Mouse (Mus musculus) brain, embryonic 18.5 days (tissue): ENCODE results near the gene Gm884.
A peak's percentile ranks its signal among the peaks of the same experiment; 100 is the strongest.

ENCODE experiments used
- DNase-seq: peaks from one replicate; pipeline ENCODE4 v3.0.0-alpha.2; 2012; ENCODE audit warnings: low read depth, low spot score

The Gm884 gene

GRCm38 (mm10) chr11:103621040-103621439, at the start of gene Gm884:
TSS of gene Gm884 (minus strand) at chr11:103621140.
- no peak for DNase-seq

DNA sequence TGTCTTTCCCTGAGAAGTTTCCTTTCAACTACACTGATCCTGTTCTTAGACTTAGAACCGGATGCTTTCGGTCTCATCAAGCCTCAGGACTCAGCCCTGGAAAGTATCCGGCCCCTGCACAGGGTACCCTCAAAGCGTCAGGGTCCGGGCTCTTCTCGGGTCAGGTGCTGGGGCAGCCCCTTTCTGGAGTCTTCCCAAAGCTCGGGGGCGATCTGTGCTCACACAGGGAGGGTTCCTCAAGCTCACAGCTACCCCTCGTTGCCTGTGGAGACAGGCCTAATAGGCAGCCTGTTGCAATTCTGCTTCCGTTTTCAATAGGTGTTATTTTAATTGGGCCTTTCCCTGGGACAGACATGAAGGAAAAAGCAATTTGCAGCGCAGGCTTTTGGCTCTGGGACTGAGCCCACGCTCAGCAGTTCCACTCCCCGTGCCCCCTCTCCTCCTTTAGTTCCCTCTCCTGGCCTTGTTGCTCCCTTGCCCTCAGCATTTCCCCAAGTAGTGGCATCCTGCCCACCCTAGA, 46.0 kb upstream of the Gm884 start:
- DNase-seq: no peak

- DNase-seq: peak; percentile 63
Measured at GRCm38 (mm10) chr11:103666181-103666906, 45.4 kb upstream of the Gm884 start.

DNA sequence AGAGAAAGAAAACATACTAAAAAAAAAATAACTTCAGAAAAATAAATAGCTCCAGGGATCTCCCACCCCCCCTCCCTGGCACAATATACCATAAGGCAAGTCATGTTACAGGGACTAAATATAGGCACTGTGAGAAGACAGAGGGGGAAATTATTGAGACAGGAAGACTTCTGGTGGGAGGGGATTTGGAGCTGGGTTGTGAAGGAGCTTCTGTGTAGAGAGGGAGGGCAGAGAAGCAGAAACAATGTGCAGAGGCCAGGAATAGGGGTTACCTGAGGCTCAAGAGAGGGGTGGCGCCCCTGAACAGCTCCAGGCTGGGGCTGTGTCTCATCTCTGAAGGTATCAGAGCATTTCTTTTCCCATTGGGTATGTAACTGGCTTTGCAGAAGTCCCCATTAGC, 44.8 kb upstream of the Gm884 start:
- DNase-seq: no peak

DNA sequence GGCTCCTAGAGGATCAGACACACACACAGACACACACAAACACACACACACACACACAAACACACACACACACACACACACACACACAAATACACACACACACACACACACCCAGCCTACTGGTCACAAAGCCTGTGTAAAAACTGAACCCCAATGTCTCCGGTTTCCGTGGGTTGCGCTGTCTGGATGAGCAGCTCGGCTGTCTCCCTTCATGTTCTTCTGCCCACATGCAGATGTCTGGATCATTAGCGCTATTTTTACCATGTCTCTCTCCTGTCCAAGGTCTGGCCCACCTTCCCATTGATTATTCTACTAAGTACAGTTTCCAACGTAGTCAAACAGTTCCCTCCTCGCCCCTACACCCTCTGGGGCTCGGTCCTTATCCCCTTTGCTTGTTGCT, 42.2 kb upstream of the Gm884 start:
- DNase-seq: no peak

DNA sequence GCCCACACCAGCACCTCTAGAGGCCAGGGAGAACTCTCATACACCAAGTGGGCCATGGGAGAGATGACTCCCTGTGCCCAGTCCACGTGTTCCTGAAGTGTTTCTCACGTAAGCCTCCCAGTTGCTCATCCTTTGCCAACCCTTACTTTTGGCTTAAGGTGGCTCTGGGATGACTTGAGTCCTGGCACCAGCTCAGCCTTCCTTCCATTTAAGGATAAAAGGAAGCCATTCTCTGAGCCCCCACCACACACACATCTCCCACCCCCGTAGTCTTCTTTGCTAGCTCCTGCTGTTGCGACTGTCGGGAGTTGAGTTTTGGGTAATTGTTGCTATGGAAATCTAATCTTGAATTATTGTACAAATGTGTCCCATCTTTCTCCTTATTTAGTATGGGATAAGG, 41.6 kb upstream of the Gm884 start:
- DNase-seq: no peak

- no peak for DNase-seq
Measured at GRCm38 (mm10) chr11:103661863-103662262, 40.9 kb upstream of the Gm884 start.

GRCm38 (mm10) chr11:103658189-103658588, 37.2 kb upstream of the Gm884 start:
- DNase-seq: no peak

DNA sequence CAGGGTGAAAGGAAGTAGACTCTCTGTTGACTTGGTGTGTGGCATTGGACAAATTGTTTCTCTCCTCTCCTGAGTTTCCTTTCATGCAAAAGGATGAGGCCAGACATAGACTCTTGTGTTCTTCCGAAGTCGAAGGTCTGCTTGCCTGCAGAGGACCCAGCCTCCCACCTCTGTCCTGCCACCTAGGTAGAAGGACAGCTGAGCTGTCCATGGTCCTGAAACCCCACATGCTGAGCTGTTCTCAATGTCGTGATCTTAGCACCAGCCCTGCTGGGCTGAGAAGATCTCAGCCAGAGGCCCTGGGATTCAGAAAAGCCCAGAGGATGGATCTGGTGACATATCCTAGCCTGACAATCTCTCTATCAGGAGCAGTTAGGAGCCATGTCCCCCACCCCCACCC, 35.6 kb upstream of the Gm884 start:
- no peak for DNase-seq

- no peak for DNase-seq
Measured at GRCm38 (mm10) chr11:103653359-103653965, 32.5 kb upstream of the Gm884 start.

GRCm38 (mm10) chr11:103651426-103651825, 30.5 kb upstream of the Gm884 start:
- DNase-seq: no peak

GRCm38 (mm10) chr11:103649983-103650493, 29.1 kb upstream of the Gm884 start:
- DNase-seq: no peak

GRCm38 (mm10) chr11:103649301-103649982, 28.5 kb upstream of the Gm884 start, which contains the start of gene Rprml:
TSS of gene Rprml (plus strand) at chr11:103649570.
- DNase-seq: no peak

GRCm38 (mm10) chr11:103648656-103649055, 27.7 kb upstream of the Gm884 start:
- DNase-seq: no peak

DNA sequence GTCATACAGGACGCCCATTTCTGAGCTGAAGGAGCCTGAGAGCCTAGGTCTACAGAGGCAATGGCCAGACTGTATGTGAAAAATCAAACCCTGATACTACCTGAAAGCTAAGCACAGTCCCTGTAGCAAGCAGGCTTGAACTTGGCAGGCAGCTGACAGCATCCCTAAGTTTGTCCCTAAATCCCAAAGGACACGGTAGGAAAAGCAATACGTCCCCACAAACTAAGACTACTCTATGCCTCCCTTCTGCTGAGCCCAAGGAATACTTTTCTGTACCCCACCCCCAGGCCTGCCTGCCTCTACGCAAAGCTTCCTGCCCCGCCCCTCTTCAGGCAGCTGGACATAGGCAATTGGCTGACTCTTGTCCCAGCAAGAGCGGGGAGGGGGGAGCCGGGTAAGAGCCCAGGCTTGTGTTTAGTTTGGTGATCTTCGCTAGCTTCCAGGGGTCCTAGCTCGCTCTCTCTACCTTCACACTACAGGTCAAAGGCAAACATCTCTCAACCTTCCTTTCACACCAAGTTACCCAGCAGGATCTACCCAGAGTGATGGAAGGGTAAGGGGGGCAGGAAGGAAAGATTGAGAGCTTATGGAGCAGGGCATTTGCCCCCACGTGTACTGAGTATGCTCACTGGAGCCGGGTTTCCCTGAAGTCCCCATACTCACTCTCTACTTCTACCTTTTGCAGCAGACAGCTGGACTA, 27.1 kb upstream of the Gm884 start:
- no peak for DNase-seq

GRCm38 (mm10) chr11:103646301-103646700, 25.4 kb upstream of the Gm884 start:
- DNase-seq: no peak

GRCm38 (mm10) chr11:103645731-103646130, 24.8 kb upstream of the Gm884 start:
- DNase-seq: no peak

DNA sequence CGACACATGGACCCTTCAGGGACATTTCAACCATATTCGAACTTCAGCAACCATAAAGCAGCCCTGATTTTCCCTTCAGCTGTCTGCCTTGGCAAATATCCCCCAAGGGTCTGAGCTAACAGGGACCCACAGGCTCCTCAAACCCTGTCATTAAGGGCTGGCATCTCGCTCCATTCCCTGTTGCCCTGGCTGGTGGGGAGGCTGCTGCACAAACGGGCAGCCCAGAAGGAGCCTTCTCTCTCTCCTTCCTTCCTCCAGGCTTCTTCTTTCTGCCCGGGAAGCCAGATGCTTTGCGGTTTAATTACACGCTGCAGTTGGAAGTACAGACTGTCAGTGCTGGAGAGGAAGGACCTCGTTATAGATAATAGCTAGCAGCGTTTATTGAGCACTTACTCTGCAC, 22.3 kb upstream of the Gm884 start:
- DNase-seq: no peak

- DNase-seq: no peak
Measured at GRCm38 (mm10) chr11:103639407-103639946, 18.5 kb upstream of the Gm884 start.

GRCm38 (mm10) chr11:103638790-103639189, 17.9 kb upstream of the Gm884 start, which contains the start of gene Lyzl6:
TSS of gene Lyzl6 (minus strand) at chr11:103638890.
- DNase-seq: no peak

DNA sequence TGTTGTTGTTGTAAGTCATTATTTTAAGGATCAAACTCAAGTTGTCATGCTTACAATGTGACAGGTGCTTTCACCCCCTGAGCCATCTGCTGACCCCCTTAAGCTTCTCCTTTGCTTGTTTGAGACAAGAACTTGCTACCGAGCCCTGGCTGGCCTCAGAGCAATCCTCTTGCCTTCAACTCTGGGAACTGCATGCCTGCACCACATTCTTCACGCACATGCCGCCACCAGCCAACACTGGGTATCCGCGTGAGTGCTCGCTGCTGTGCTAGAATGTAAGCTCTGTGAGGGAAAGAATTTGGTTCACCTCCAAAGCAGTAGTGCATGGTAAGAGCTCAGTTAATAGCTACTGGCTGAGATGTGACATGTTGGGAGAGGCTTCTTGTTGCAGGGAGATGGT, 15.3 kb upstream of the Gm884 start:
- DNase-seq: no peak
